Mouse (Mus musculus): ENCODE measurements around the gene Cryge. TPM values are rescaled to one million over a fixed set of nuclear protein-coding genes. Genes with fewer than 3 reads are reported as not detected.
"Not testable (repeated sequence)": the region's sequence is repeated elsewhere in the genome, so short reads cannot be mapped to it uniquely, and the experiment has no call there.

Cryge gene
- not detected in 2 replicates for polyA plus RNA-seq (2015; fragmentation: Nextera tagmentation; extraction: Ambion mirVana)

GRCm38 (mm10) chr1:65050952-65051351, at the start of gene Cryge:
TSS of gene Cryge (minus strand) at chr1:65051149.
- not testable (repeated sequence) for H3K27ac ChIP-seq (replicated peaks); H3K4me2 ChIP-seq; H3K9ac ChIP-seq; H3K4me3 ChIP-seq; H3K36me3 ChIP-seq; H3K4me1 ChIP-seq (replicated peaks); H3K9me3 ChIP-seq; ATAC-seq (ENCODE audit: low read depth); H3K27me3 ChIP-seq
- WGBS = 42% methylated on average over 10 of the region's 12 CpGs

- Histone ChIP-seq H3K9me3 (no peaks in the 10 kb centered on the region), H3K4me2 (no peak overlapping the region), H3K9ac (no peak overlapping the region), H3K4me1 (replicated peaks) (no peaks in the 10 kb centered on the region), H3K27ac (replicated peaks) (no peak overlapping the region), H3K27me3 (no peaks in the 10 kb centered on the region), H3K36me3 (no peaks in the 10 kb centered on the region), H3K4me3 (no peak overlapping the region)
- no peak for ATAC-seq (ENCODE audit: low read depth)
- WGBS = 86% methylated on average over 3 of the region's 3 CpGs
Measured at GRCm38 (mm10) chr1:65096953-65097352, 46.0 kb upstream of the Cryge start.

GRCm38 (mm10) chr1:65091566-65091965, 40.6 kb upstream of the Cryge start:
- Histone ChIP-seq H3K36me3 (no peaks in the 10 kb centered on the region), H3K27ac (replicated peaks) (no peak overlapping the region), H3K27me3 (no peaks in the 10 kb centered on the region), H3K9ac (no peak overlapping the region), H3K4me1 (replicated peaks) (no peaks in the 10 kb centered on the region), H3K4me2 (no peak overlapping the region), H3K9me3 (no peaks in the 10 kb centered on the region), H3K4me3 (no peak overlapping the region)
- 92% methylated on average over 3 of the region's 3 CpGs for WGBS
- ATAC-seq (ENCODE audit: low read depth) = no peak

GRCm38 (mm10) chr1:65090370-65090769, 39.4 kb upstream of the Cryge start:
- 83% methylated on average over 2 of the region's 2 CpGs for WGBS

GRCm38 (mm10) chr1:65088567-65089356, 37.8 kb upstream of the Cryge start:
- no peak for ATAC-seq (ENCODE audit: low read depth)
- no peaks in the 10 kb centered on the region for H3K9me3 ChIP-seq
- no peak overlapping the region for H3K4me3 ChIP-seq
- no peak overlapping the region for H3K4me2 ChIP-seq
- no peaks in the 10 kb centered on the region for H3K36me3 ChIP-seq
- H3K4me1 ChIP-seq (replicated peaks) = no peaks in the 10 kb centered on the region
- no peaks in the 10 kb centered on the region for H3K27me3 ChIP-seq
- no peak overlapping the region for H3K9ac ChIP-seq
- WGBS = 78% methylated on average over 6 of the region's 6 CpGs
- no peak overlapping the region for H3K27ac ChIP-seq (replicated peaks)

More at GRCm38 (mm10) chr1:65090370-65090769, 39.4 kb upstream of the Cryge start:
- H3K9ac ChIP-seq = no peak overlapping the region
- no peaks in the 10 kb centered on the region for H3K9me3 ChIP-seq
- H3K4me3 ChIP-seq = no peak overlapping the region
- no peak overlapping the region for H3K4me2 ChIP-seq
- no peaks in the 10 kb centered on the region for H3K36me3 ChIP-seq
- no peaks in the 10 kb centered on the region for H3K27me3 ChIP-seq
- no peaks in the 10 kb centered on the region for H3K4me1 ChIP-seq (replicated peaks)
- no peak for ATAC-seq (ENCODE audit: low read depth)
- H3K27ac ChIP-seq (replicated peaks) = no peak overlapping the region

- no peaks in the 10 kb centered on the region for H3K36me3 ChIP-seq
- no peaks in the 10 kb centered on the region for H3K27me3 ChIP-seq
- no peak within 1 kb of the TSS for H3K4me2 ChIP-seq
- no peak within 1 kb of the TSS for H3K4me3 ChIP-seq
- H3K4me1 ChIP-seq (replicated peaks) = peaks cover 5% of the 10 kb centered on the region; the same call in 1 of the 2 replicates
- H3K9me3 ChIP-seq = no peaks in the 10 kb centered on the region
- 29% methylated on average over 7 of the region's 7 CpGs for WGBS
- no peak within 1 kb of the TSS for H3K9ac ChIP-seq
- no peak within 1 kb of the TSS for H3K27ac ChIP-seq (replicated peaks)
- ATAC-seq (ENCODE audit: low read depth) = no peak
Measured at GRCm38 (mm10) chr1:65082188-65082587, 31.2 kb upstream of the Cryge start, which contains the start of gene Crygb. TSS of gene Crygb (minus strand) at chr1:65082288.

GRCm38 (mm10) chr1:65075607-65076006, 24.7 kb upstream of the Cryge start:
- Histone ChIP-seq H3K9me3 (no peaks in the 10 kb centered on the region), H3K4me3 (no peak overlapping the region), H3K36me3 (no peaks in the 10 kb centered on the region), H3K9ac (no peak overlapping the region), H3K27me3 (no peaks in the 10 kb centered on the region), H3K4me1 (replicated peaks) (no peaks in the 10 kb centered on the region), H3K27ac (replicated peaks) (no peak overlapping the region), H3K4me2 (no peak overlapping the region)
- 31% methylated on average over 5 of the region's 5 CpGs for WGBS
- no peak for ATAC-seq (ENCODE audit: low read depth)

- Histone ChIP-seq H3K4me3 (no peak within 1 kb of the TSS), H3K27ac (replicated peaks) (no peak within 1 kb of the TSS), H3K9me3 (no peaks in the 10 kb centered on the region), H3K9ac (no peak within 1 kb of the TSS), H3K4me1 (replicated peaks) (no peaks in the 10 kb centered on the region), H3K4me2 (no peak within 1 kb of the TSS), H3K27me3 (no peaks in the 10 kb centered on the region), H3K36me3 (no peaks in the 10 kb centered on the region)
- no peak for ATAC-seq (ENCODE audit: low read depth)
- WGBS = 61% methylated on average over 6 of the region's 6 CpGs
Measured at GRCm38 (mm10) chr1:65073589-65073988, 22.6 kb upstream of the Cryge start, which contains the start of gene Crygc. TSS of gene Crygc (minus strand) at chr1:65073689.

- ATAC-seq (ENCODE audit: low read depth) = no peak
- Histone ChIP-seq H3K9ac (no peak overlapping the region), H3K27me3 (no peaks in the 10 kb centered on the region), H3K4me1 (replicated peaks) (no peaks in the 10 kb centered on the region), H3K27ac (replicated peaks) (no peak overlapping the region), H3K36me3 (no peaks in the 10 kb centered on the region), H3K9me3 (no peaks in the 10 kb centered on the region), H3K4me2 (no peak overlapping the region), H3K4me3 (no peak overlapping the region)
Measured at GRCm38 (mm10) chr1:65067842-65068241, 16.9 kb upstream of the Cryge start.

GRCm38 (mm10) chr1:65064201-65064600, 13.3 kb upstream of the Cryge start:
- H3K4me1 ChIP-seq (replicated peaks) = no peaks in the 10 kb centered on the region
- 65% methylated on average over 15 of the region's 15 CpGs for WGBS
- no peaks in the 10 kb centered on the region for H3K9me3 ChIP-seq
- H3K36me3 ChIP-seq = no peaks in the 10 kb centered on the region
- ATAC-seq (ENCODE audit: low read depth) = no peak
- H3K27me3 ChIP-seq = no peaks in the 10 kb centered on the region
- no peak overlapping the region for H3K4me2 ChIP-seq
- no peak overlapping the region for H3K27ac ChIP-seq (replicated peaks)
- H3K4me3 ChIP-seq = no peak overlapping the region
- no peak overlapping the region for H3K9ac ChIP-seq

GRCm38 (mm10) chr1:65063352-65063751, 12.4 kb upstream of the Cryge start, which contains the start of gene Crygd:
TSS of gene Crygd (minus strand) at chr1:65063452.
- Histone ChIP-seq H3K4me3 (no peak within 1 kb of the TSS), H3K4me2 (no peak within 1 kb of the TSS), H3K4me1 (replicated peaks) (no peaks in the 10 kb centered on the region), H3K27me3 (no peaks in the 10 kb centered on the region), H3K36me3 (no peaks in the 10 kb centered on the region), H3K9ac (no peak within 1 kb of the TSS), H3K27ac (replicated peaks) (no peak within 1 kb of the TSS), H3K9me3 (no peaks in the 10 kb centered on the region)
- no peak for ATAC-seq (ENCODE audit: low read depth)
- 55% methylated on average over 8 of the region's 8 CpGs for WGBS

- ATAC-seq (ENCODE audit: low read depth) = no peak
- H3K4me1 ChIP-seq (replicated peaks) = no peaks in the 10 kb centered on the region
- WGBS = 31% methylated on average over 2 of the region's 2 CpGs
- no peaks in the 10 kb centered on the region for H3K36me3 ChIP-seq
- no peaks in the 10 kb centered on the region for H3K27me3 ChIP-seq
- no peak overlapping the region for H3K4me3 ChIP-seq
- H3K9ac ChIP-seq = no peak overlapping the region
- H3K9me3 ChIP-seq = peaks cover 6% of the 10 kb centered on the region; the same call in 1 of the 2 replicates
- no peak overlapping the region for H3K4me2 ChIP-seq
- no peak overlapping the region for H3K27ac ChIP-seq (replicated peaks)
Measured at GRCm38 (mm10) chr1:65052140-65052539, 1.2 kb upstream of the Cryge start.

GRCm38 (mm10) chr1:65051696-65052095, 747 bp upstream of the Cryge start:
- Histone ChIP-seq H3K9ac (no peak overlapping the region), H3K27me3 (no peaks in the 10 kb centered on the region), H3K9me3 (peaks cover 6% of the 10 kb centered on the region; the same call in 1 of the 2 replicates), H3K36me3 (no peaks in the 10 kb centered on the region), H3K4me3 (no peak overlapping the region), H3K27ac (replicated peaks) (no peak overlapping the region), H3K4me2 (no peak overlapping the region), H3K4me1 (replicated peaks) (no peaks in the 10 kb centered on the region)
- ATAC-seq (ENCODE audit: low read depth) = no peak
- WGBS = 64% methylated on average over 7 of the region's 7 CpGs

All from neural tube, embryonic 13.5 days (tissue).